Mouse (Mus musculus) erythroid progenitor cell, adult 5-6 weeks (primary cell): ENCODE measurements around the gene Phldb1. TPM values are rescaled to one million over a fixed set of nuclear protein-coding genes. Genes with fewer than 3 reads are reported as not detected.

Experiments used
- total RNA-seq, 2 experiments: library from RNA; stranded (forward) in 1 of 2; stranded (reverse) in 1 of 2; fragments of 150-400 nt in 1 of 2; fragments of 186-747, 209-891 nt in 1 of 2; gene quantifications; 2 replicates each; pipeline versions ENCODE4 v1.2.3 to v1.2.4; 2015 to 2017; ENCODE audit warnings: low replicate concordance in 2 of 2

Gene Phldb1
- total RNA-seq, 2 experiments from 2014 or later, result 3.8 to 4.4 TPM

Other genes starting within 250 kb of the Phldb1 start
- 0.42 and 1.4 TPM in 2 replicates for gene Cxcr5, start 173.3 kb downstream of the Phldb1 start, total RNA-seq (2015; ENCODE audit: low replicate concordance)
- gene Cxcr5, start 173.3 kb downstream of the Phldb1 start, total RNA-seq (2017; ENCODE audit: low replicate concordance), result 1.8 TPM in 1 of 2 replicates, not detected in the other
- 40.0 and 59.5 TPM in 2 replicates for gene Ddx6, start 130.3 kb downstream of the Phldb1 start, total RNA-seq (2015; ENCODE audit: low replicate concordance)
- 79.5 and 91.5 TPM in 2 replicates for gene Ddx6, start 130.3 kb downstream of the Phldb1 start, total RNA-seq (2017; ENCODE audit: low replicate concordance)
- not detected in 2 replicates for gene Treh, start 62.0 kb downstream of the Phldb1 start, total RNA-seq (2015; ENCODE audit: low replicate concordance)
- not detected in 2 replicates for gene Treh, start 62.0 kb downstream of the Phldb1 start, total RNA-seq (2017; ENCODE audit: low replicate concordance)
- gene Arcn1, start 32.6 kb upstream of the Phldb1 start, total RNA-seq (2015; ENCODE audit: low replicate concordance), result 64.6 and 68.1 TPM in 2 replicates
- 58.0 and 97.5 TPM in 2 replicates for gene Arcn1, start 32.6 kb upstream of the Phldb1 start, total RNA-seq (2017; ENCODE audit: low replicate concordance)
- gene Ift46, start 32.7 kb upstream of the Phldb1 start, total RNA-seq (2015; ENCODE audit: low replicate concordance), result 15.1 and 18.4 TPM in 2 replicates
- gene Ift46, start 32.7 kb upstream of the Phldb1 start, total RNA-seq (2017; ENCODE audit: low replicate concordance), result 4.7 and 18.2 TPM in 2 replicates
- gene Tmem25, start 64.1 kb upstream of the Phldb1 start, total RNA-seq (2015; ENCODE audit: low replicate concordance), result not detected in 2 replicates
- not detected in 2 replicates for gene Tmem25, start 64.1 kb upstream of the Phldb1 start, total RNA-seq (2017; ENCODE audit: low replicate concordance)
- gene Ttc36, start 67.9 kb upstream of the Phldb1 start, total RNA-seq (2015; ENCODE audit: low replicate concordance), result not detected in 2 replicates
- gene Ttc36, start 67.9 kb upstream of the Phldb1 start, total RNA-seq (2017; ENCODE audit: low replicate concordance), result not detected in 2 replicates
- 59.5 and 91.4 TPM in 2 replicates for gene Kmt2a, start 146.1 kb upstream of the Phldb1 start, total RNA-seq (2015; ENCODE audit: low replicate concordance)
- 18.1 and 23.3 TPM in 2 replicates for gene Kmt2a, start 146.1 kb upstream of the Phldb1 start, total RNA-seq (2017; ENCODE audit: low replicate concordance)
- gene Atp5l, start 185.5 kb upstream of the Phldb1 start, total RNA-seq (2015; ENCODE audit: low replicate concordance), result 236 and 252 TPM in 2 replicates
- gene Atp5l, start 185.5 kb upstream of the Phldb1 start, total RNA-seq (2017; ENCODE audit: low replicate concordance), result 17.0 and 145 TPM in 2 replicates
- 41.1 and 41.8 TPM in 2 replicates for gene Ube4a, start 230.4 kb upstream of the Phldb1 start, total RNA-seq (2015; ENCODE audit: low replicate concordance)
- 33.1 and 35.5 TPM in 2 replicates for gene Ube4a, start 230.4 kb upstream of the Phldb1 start, total RNA-seq (2017; ENCODE audit: low replicate concordance)
- gene Cd3g, start 245.2 kb upstream of the Phldb1 start, total RNA-seq (2015; ENCODE audit: low replicate concordance), result 6.3 and 14.1 TPM in 2 replicates
- 15.0 and 15.1 TPM in 2 replicates for gene Cd3g, start 245.2 kb upstream of the Phldb1 start, total RNA-seq (2017; ENCODE audit: low replicate concordance)
- gene Cd3d, start 246.6 kb upstream of the Phldb1 start, total RNA-seq (2015; ENCODE audit: low replicate concordance), result 2.5 and 2.9 TPM in 2 replicates
- 5.8 TPM in 1 of 2 replicates, not detected in the other for gene Cd3d, start 246.6 kb upstream of the Phldb1 start, total RNA-seq (2017; ENCODE audit: low replicate concordance)